Mouse (Mus musculus): ENCODE measurements around the gene Ippk.

GRCm38 (mm10) chr13:49433268-49434029, 12.4 kb downstream of the Ippk start:
- TF ChIP-seq CTCF (conservative IDR thresholded peaks at IDR 0.05; ENCODE audit: low read length) (no peak), NANOG (IDR thresholded peaks at IDR 0.05; ENCODE audit: borderline replicate concordance, low read length) (no peak), POU5F1 (IDR thresholded peaks at IDR 0.05; ENCODE audit: borderline replicate concordance, low read length) (no peak)

Data from E14TG2a.4 (cell line).